Mouse (Mus musculus) olfactory bulb, adult 2 months (tissue): Measurements from ENCODE around the gene Ldlrad1.

Experiments
- CTCF ChIP-seq: fragments of 200-500 bp; IDR thresholded peaks from 2 replicates; pipeline ENCODE4 v1.5.1; 2012; ENCODE audit warnings: low read depth, mild to moderate bottlenecking, low read length, moderate library complexity; ENCODE audit not compliant: insufficient read depth
- POLR2A ChIP-seq: fragments of 200-500 bp; IDR thresholded peaks from 2 replicates; pipeline ENCODE4 v1.6.1; 2012; ENCODE audit warnings: mild to moderate bottlenecking, low read depth, low read length, moderate library complexity; ENCODE audit not compliant: insufficient read depth

- no peak for TF ChIP-seq CTCF
- TF ChIP-seq POLR2A, result no peak
These were observed 37.1 kb downstream of the Ldlrad1 start for GRCm38 (mm10) chr4:107246040-107246439.
